Mouse (Mus musculus): ENCODE results near the gene Sprtn. TPM values are rescaled to one million over a fixed set of nuclear protein-coding genes. Genes with fewer than 3 reads are reported as not detected.
A peak's percentile ranks its signal among the peaks of the same experiment; 100 is the strongest.

Gene Sprtn
- polyA plus RNA-seq, 2 experiments = 5.0 to 7.0 TPM

DNA sequence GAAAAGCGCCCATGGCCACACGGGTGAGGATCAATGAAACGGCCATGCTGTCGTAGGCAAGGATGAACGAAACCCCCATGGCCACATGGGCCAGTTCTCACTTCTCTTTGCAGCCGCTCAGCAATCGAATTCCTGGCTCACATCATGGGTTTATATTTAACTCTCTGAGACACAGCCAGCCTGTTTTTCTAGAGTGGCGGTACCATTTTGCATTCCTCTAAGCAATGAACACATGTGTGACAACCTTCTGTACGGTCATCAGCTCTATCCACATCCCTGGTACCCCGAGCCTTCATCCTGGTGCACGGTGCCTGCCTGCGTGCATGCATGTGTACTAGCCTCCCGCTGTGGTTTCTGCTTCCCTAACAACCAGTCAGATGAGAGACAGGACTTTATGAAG is 32.4 kb downstream of the Sprtn start:
- ATAC-seq (ENCODE audit: insufficient read depth) (no peak), DNase-seq (ENCODE audit: low read depth in 3 of 3, low spot score in 3 of 3) (no peak)
- Histone ChIP-seq H3K27ac (no peak overlapping the region), H3K4me2 (ENCODE audit: low read depth) (no peak overlapping the region), H3K4me1 (replicated peaks; ENCODE audit: control insufficient read depth in 2 of 2, insufficient read depth in 2 of 2, low read length in 1 of 2) (peaks cover 4 to 12% of the 10 kb centered on the region in 2 experiments), H3K9ac (replicated peaks) (no peak overlapping the region), H3K4me3 (ENCODE audit: insufficient read depth in 1 of 2, low read depth in 2 of 2, low read length in 2 of 2) (no peak overlapping the region), H3K9me3 (ENCODE audit: control insufficient read depth, low read length) (no peaks in the 10 kb centered on the region), H3K27me3 (ENCODE audit: control insufficient read depth, insufficient read depth, low read length) (no peaks in the 10 kb centered on the region), H3K36me3 (replicated peaks; ENCODE audit: control insufficient read depth, insufficient read depth, low read depth) (no peaks in the 10 kb centered on the region)
- WGBS (ENCODE audit: insufficient replicate concordance) = 74% methylated on average over 13 of the region's 13 CpGs
- no peak for TF ChIP-seq EP300 (IDR thresholded peaks at IDR 0.05; ENCODE audit: low read depth)
- TF ChIP-seq CTCF (IDR thresholded peaks at IDR 0.05; ENCODE audit: low read depth) = no peak

DNA sequence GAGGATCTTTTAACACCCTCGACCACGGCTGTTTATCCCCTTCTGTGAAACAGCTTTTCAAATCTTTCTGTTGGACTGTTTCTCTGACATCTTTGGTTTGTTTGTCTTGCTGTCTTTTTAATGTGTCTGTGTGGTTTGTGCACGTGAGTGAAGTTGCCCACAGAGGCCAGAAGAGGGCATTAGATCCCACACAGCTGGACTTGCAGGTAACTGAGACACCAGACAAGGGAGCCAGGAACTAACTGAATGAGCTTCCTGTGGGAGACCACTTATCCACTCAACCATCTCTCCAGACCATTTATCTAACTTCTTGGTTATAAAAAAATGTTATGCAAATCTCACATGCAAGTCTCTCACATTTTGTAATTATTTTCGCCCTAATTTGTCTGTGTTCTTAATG is 33.0 kb downstream of the Sprtn start:
- TF ChIP-seq CTCF (IDR thresholded peaks at IDR 0.05; ENCODE audit: low read depth) (peak; percentile 18; the same call in 1 of the 2 replicates), EP300 (IDR thresholded peaks at IDR 0.05; ENCODE audit: low read depth) (no peak)
- no peaks in the 10 kb centered on the region for H3K36me3 ChIP-seq (replicated peaks; ENCODE audit: control insufficient read depth, insufficient read depth, low read depth)
- peaks cover 4 to 8% of the 10 kb centered on the region in 2 experiments; a peak in 3 of 4 replicates for H3K4me1 ChIP-seq (replicated peaks; ENCODE audit: control insufficient read depth in 2 of 2, insufficient read depth in 2 of 2, low read length in 1 of 2)
- no peak overlapping the region for H3K9ac ChIP-seq (replicated peaks)
- no peak overlapping the region for H3K4me3 ChIP-seq (ENCODE audit: insufficient read depth in 1 of 2, low read depth in 2 of 2, low read length in 2 of 2)
- no peaks in the 10 kb centered on the region for H3K9me3 ChIP-seq (ENCODE audit: control insufficient read depth, low read length)
- H3K27me3 ChIP-seq (ENCODE audit: control insufficient read depth, insufficient read depth, low read length) = no peaks in the 10 kb centered on the region
- DNase-seq (ENCODE audit: low read depth in 3 of 3, low spot score in 3 of 3) = no peak
- ATAC-seq (ENCODE audit: insufficient read depth) = no peak
- H3K27ac ChIP-seq = no peak overlapping the region
- H3K4me2 ChIP-seq (ENCODE audit: low read depth) = no peak overlapping the region
- 72% methylated on average over 4 of the region's 4 CpGs for WGBS (ENCODE audit: insufficient replicate concordance)

DNA sequence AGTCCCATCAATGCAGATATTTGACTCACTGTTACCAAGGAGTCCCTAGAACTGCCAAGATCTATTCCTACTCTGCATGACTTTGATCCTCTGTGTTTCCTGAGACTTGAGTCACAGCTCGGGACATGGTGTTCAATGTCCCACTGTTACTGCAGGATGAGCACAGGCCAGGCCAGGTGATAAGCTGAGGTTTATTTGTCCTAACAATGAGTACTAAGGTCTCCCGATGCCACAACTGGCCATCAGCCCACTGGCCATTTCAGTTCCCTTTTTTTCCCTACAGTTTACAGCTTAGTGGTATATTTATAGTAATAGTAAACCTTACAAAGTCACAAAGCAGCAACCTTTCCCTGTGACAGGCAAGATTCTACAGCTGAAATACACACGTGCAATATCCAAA is 34.7 kb downstream of the Sprtn start:
- no peaks in the 10 kb centered on the region for H3K36me3 ChIP-seq (replicated peaks; ENCODE audit: control insufficient read depth, insufficient read depth, low read depth)
- H3K27ac ChIP-seq = no peak overlapping the region
- H3K9ac ChIP-seq (replicated peaks) = no peak overlapping the region
- DNase-seq (ENCODE audit: low read depth in 3 of 3, low spot score in 3 of 3) = no peak
- H3K4me1 ChIP-seq (replicated peaks; ENCODE audit: control insufficient read depth in 2 of 2, insufficient read depth in 2 of 2, low read length in 1 of 2) = no peaks in the 10 kb centered on the region; a peak in 1 of 4 replicates
- H3K27me3 ChIP-seq (ENCODE audit: control insufficient read depth, insufficient read depth, low read length) = no peaks in the 10 kb centered on the region
- TF ChIP-seq CTCF (IDR thresholded peaks at IDR 0.05; ENCODE audit: low read depth) (no peak), EP300 (IDR thresholded peaks at IDR 0.05; ENCODE audit: low read depth) (no peak)
- no peak overlapping the region for H3K4me3 ChIP-seq (ENCODE audit: insufficient read depth in 1 of 2, low read depth in 2 of 2, low read length in 2 of 2)
- no peaks in the 10 kb centered on the region for H3K9me3 ChIP-seq (ENCODE audit: control insufficient read depth, low read length)
- H3K4me2 ChIP-seq (ENCODE audit: low read depth) = no peak overlapping the region
- no peak for ATAC-seq (ENCODE audit: insufficient read depth)
- 42% methylated on average over 3 of the region's 3 CpGs for WGBS (ENCODE audit: insufficient replicate concordance)

DNA sequence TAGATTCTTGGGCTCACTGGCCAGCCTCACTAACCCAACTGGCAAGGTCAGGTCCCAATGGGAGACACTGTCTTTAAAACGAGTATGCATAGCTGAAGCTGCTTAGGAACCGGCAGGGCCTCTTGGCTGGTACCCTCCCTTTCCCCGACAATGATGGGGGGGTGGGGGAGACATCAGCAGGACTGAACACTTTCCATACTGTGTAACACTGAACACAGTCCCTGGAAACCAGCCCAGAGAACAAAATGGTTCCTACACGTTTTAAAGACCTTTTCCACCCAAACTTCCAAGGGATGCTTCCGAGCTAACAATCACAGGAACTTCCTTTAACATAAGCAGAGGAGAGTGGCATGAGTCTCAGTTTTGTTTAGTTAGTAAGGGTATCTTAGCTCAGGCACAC is 37.4 kb downstream of the Sprtn start:
- no peak for ATAC-seq (ENCODE audit: insufficient read depth)
- H3K4me3 ChIP-seq (ENCODE audit: insufficient read depth in 1 of 2, low read depth in 2 of 2, low read length in 2 of 2) = no peak overlapping the region
- H3K4me1 ChIP-seq (replicated peaks; ENCODE audit: control insufficient read depth in 2 of 2, insufficient read depth in 2 of 2, low read length in 1 of 2) = no peaks in the 10 kb centered on the region
- H3K27me3 ChIP-seq (ENCODE audit: control insufficient read depth, insufficient read depth, low read length) = no peaks in the 10 kb centered on the region
- no peaks in the 10 kb centered on the region for H3K9me3 ChIP-seq (ENCODE audit: control insufficient read depth, low read length)
- no peaks in the 10 kb centered on the region for H3K36me3 ChIP-seq (replicated peaks; ENCODE audit: control insufficient read depth, insufficient read depth, low read depth)
- no peak overlapping the region for H3K9ac ChIP-seq (replicated peaks)
- DNase-seq (ENCODE audit: low read depth in 3 of 3, low spot score in 3 of 3) = no peak
- H3K27ac ChIP-seq = no peak overlapping the region
- H3K4me2 ChIP-seq (ENCODE audit: low read depth) = no peak overlapping the region
- WGBS (ENCODE audit: insufficient replicate concordance) = 63% methylated on average over 5 of the region's 5 CpGs
- TF ChIP-seq CTCF (IDR thresholded peaks at IDR 0.05; ENCODE audit: low read depth) = no peak
- TF ChIP-seq EP300 (IDR thresholded peaks at IDR 0.05; ENCODE audit: low read depth) = no peak

DNA sequence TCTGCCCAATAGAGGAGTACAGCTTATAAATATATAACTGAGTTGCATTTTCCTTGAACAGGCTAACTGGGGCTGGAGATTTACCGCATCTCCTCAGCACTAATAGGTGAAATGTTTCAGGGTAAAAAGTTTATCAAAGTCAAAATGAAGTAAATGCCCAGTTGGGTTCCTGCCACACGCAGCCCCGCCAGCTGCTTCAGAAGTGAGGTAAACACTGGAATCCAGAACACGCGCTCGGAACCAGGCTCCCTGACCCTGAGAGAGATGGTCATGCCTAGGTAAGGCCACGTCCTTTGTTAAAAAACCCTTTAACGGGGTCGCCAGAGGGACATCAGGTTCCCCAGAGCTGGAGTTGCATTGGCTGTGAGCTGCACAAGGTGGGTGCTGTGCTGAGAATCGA is 39.0 kb downstream of the Sprtn start:
- TF ChIP-seq EP300 (IDR thresholded peaks at IDR 0.05; ENCODE audit: low read depth) (no peak), CTCF (IDR thresholded peaks at IDR 0.05; ENCODE audit: low read depth) (no peak)
- no peaks in the 10 kb centered on the region for H3K27me3 ChIP-seq (ENCODE audit: control insufficient read depth, insufficient read depth, low read length)
- no peak overlapping the region for H3K9ac ChIP-seq (replicated peaks)
- no peaks in the 10 kb centered on the region for H3K9me3 ChIP-seq (ENCODE audit: control insufficient read depth, low read length)
- no peak overlapping the region for H3K4me2 ChIP-seq (ENCODE audit: low read depth)
- no peak overlapping the region for H3K4me3 ChIP-seq (ENCODE audit: insufficient read depth in 1 of 2, low read depth in 2 of 2, low read length in 2 of 2)
- WGBS (ENCODE audit: insufficient replicate concordance) = 82% methylated on average over 10 of the region's 10 CpGs
- ATAC-seq (ENCODE audit: insufficient read depth) = no peak
- no peaks in the 10 kb centered on the region for H3K36me3 ChIP-seq (replicated peaks; ENCODE audit: control insufficient read depth, insufficient read depth, low read depth)
- H3K4me1 ChIP-seq (replicated peaks; ENCODE audit: control insufficient read depth in 2 of 2, insufficient read depth in 2 of 2, low read length in 1 of 2) = no peaks in the 10 kb centered on the region
- no peak overlapping the region for H3K27ac ChIP-seq
- no peak for DNase-seq (ENCODE audit: low read depth in 3 of 3, low spot score in 3 of 3)

Measured in liver, embryonic 14.5 days (tissue).